Mouse (Mus musculus) kidney, adult 2 months (tissue): ENCODE measurements around the gene Wdr66. TPM values are rescaled to one million over a fixed set of nuclear protein-coding genes. Genes with fewer than 3 reads are reported as not detected.

ENCODE experiments used
- DNase-seq: peaks from one replicate; pipeline ENCODE4 v3.0.0; 2021
- H3K27ac ChIP-seq: fragments of 200-500 bp; 2 replicates; pipeline ENCODE4 v1.5.1; 2012; ENCODE audit warnings: low read depth, low read length, control low read depth, inconsistent platforms; ENCODE audit not compliant: insufficient read depth
- H3K27me3 ChIP-seq: fragments of 200-500 bp; replicated peaks from 2 replicates; pipeline ENCODE4 v1.6.1; 2012; ENCODE audit warnings: mild to moderate bottlenecking, moderate library complexity, low read length, inconsistent platforms; ENCODE audit not compliant: control insufficient read depth, insufficient read depth
- H3K36me3 ChIP-seq: fragments of 200-500 bp; 2 replicates; pipeline ENCODE4 v1.6.1; 2012; ENCODE audit warnings: mild to moderate bottlenecking, moderate library complexity, low read length, inconsistent platforms; ENCODE audit not compliant: control insufficient read depth, insufficient read depth
- H3K4me1 ChIP-seq: fragments of 200-500 bp; 2 replicates; pipeline ENCODE4 v1.6.1; 2011; ENCODE audit warnings: low read length; ENCODE audit not compliant: control insufficient read depth, insufficient read depth
- H3K4me3 ChIP-seq: fragments of 200-500 bp; 2 replicates; pipeline ENCODE4 v1.5.1; 2011; ENCODE audit warnings: mild to moderate bottlenecking, low read depth, low read length, control low read depth; ENCODE audit not compliant: insufficient read depth
- CTCF ChIP-seq: fragments of 200-500 bp; conservative IDR thresholded peaks from 2 replicates; pipeline ENCODE4 v1.5.1; 2011; ENCODE audit warnings: low read depth, mild to moderate bottlenecking, control low read depth, low read length, moderate library complexity, mixed read lengths; ENCODE audit not compliant: insufficient read depth, insufficient read length
- POLR2A ChIP-seq: fragments of 200-500 bp; IDR thresholded peaks from one replicate; pipeline ENCODE4 v1.6.1; 2011; ENCODE audit warnings: low read depth, low read length, control low read depth
- WGBS: fragments of 180-500 bp; shearing (Covaris S2); methylation state at CpG from one replicate; pipeline ENCODE4 v1.1.7; 2018; 5-methylcytosine and 5-hydroxymethylcytosine counted together
- polyA plus RNA-seq: library from polyadenylated mRNA; depleted of rRNA; stranded (reverse); fragments of >200 nt; gene quantifications from 2 replicates; pipeline ENCODE4 v1.2.3, GENCODE M21; 2012; rRNA removed

Wdr66 gene
- polyA plus RNA-seq, 1 experiment, result 2.9 TPM

GRCm38 (mm10) chr5:123362911-123363310 lies 111.0 kb downstream of the Wdr66 start:
- H3K4me3 ChIP-seq, result no peak overlapping the region
- WGBS, result 64% methylated on average over 4 of the region's 4 CpGs
- no peaks in the 10 kb centered on the region; the same call in 1 of the 2 replicates for H3K36me3 ChIP-seq
- DNase-seq, result peak; percentile 49
- no peak for TF ChIP-seq POLR2A
- no peak; the same call in 1 of the 2 replicates for TF ChIP-seq CTCF
- no peaks in the 10 kb centered on the region for H3K27me3 ChIP-seq
- 0 out of 2 replicates have a peak overlapping the region, but pooled peaks have one; percentile 76 for H3K27ac ChIP-seq
- H3K4me1 ChIP-seq, result peaks cover 47% of the 10 kb centered on the region

- peak; percentile 91 for DNase-seq
- WGBS, result 8% methylated on average over 11 of the region's 11 CpGs
Measured at GRCm38 (mm10) chr5:123364302-123364971, 112.5 kb downstream of the Wdr66 start.

GRCm38 (mm10) chr5:123368869-123369488 lies 117.1 kb downstream of the Wdr66 start:
- H3K27ac ChIP-seq, result no peak overlapping the region
- no peak overlapping the region for H3K4me3 ChIP-seq
- TF ChIP-seq CTCF (peak; percentile 96), POLR2A (no peak)
- WGBS, result 76% methylated on average over 13 of the region's 13 CpGs
- H3K4me1 ChIP-seq, result peaks cover 13% of the 10 kb centered on the region
- H3K36me3 ChIP-seq, result peaks cover 5% of the 10 kb centered on the region
- peak; percentile 51 for DNase-seq
- H3K27me3 ChIP-seq, result no peaks in the 10 kb centered on the region

More at GRCm38 (mm10) chr5:123364302-123364971, 112.5 kb downstream of the Wdr66 start:
- no peak for TF ChIP-seq CTCF
- no peak for TF ChIP-seq POLR2A
- Histone ChIP-seq H3K4me3 (no peak overlapping the region), H3K27ac (peak overlapping the region; percentile 76), H3K36me3 (peaks cover 3% of the 10 kb centered on the region; the same call in 1 of the 2 replicates), H3K27me3 (no peaks in the 10 kb centered on the region), H3K4me1 (peaks cover 34% of the 10 kb centered on the region)

GRCm38 (mm10) chr5:123370049-123370448 lies 118.1 kb downstream of the Wdr66 start:
- peaks cover 5% of the 10 kb centered on the region for H3K36me3 ChIP-seq
- H3K27me3 ChIP-seq, result no peaks in the 10 kb centered on the region
- H3K4me1 ChIP-seq, result peaks cover 5% of the 10 kb centered on the region; the same call in 1 of the 2 replicates
- DNase-seq, result peak; percentile 47
- H3K4me3 ChIP-seq, result no peak overlapping the region
- no peak overlapping the region for H3K27ac ChIP-seq
- TF ChIP-seq POLR2A, result no peak
- no peak for TF ChIP-seq CTCF
- 59% methylated on average over 5 of the region's 5 CpGs for WGBS

GRCm38 (mm10) chr5:123375262-123375661 lies 123.4 kb downstream of the Wdr66 start:
- Histone ChIP-seq H3K27ac (no peak overlapping the region), H3K27me3 (no peaks in the 10 kb centered on the region), H3K36me3 (peaks cover 3% of the 10 kb centered on the region), H3K4me1 (peaks cover 9% of the 10 kb centered on the region), H3K4me3 (no peak overlapping the region)
- TF ChIP-seq CTCF, result no peak
- TF ChIP-seq POLR2A, result no peak
- no peak for DNase-seq
- WGBS, result 85% methylated on average over 10 of the region's 10 CpGs

- Histone ChIP-seq H3K4me3 (no peak overlapping the region), H3K4me1 (peaks cover 9% of the 10 kb centered on the region), H3K27ac (no peak overlapping the region), H3K36me3 (peaks cover 3% of the 10 kb centered on the region), H3K27me3 (no peaks in the 10 kb centered on the region)
- WGBS, result 62% methylated on average over 6 of the region's 6 CpGs
- DNase-seq, result peak; percentile 42
- no peak for TF ChIP-seq POLR2A
Measured at GRCm38 (mm10) chr5:123375793-123376452, 124.0 kb downstream of the Wdr66 start.

GRCm38 (mm10) chr5:123376569-123376968 lies 124.7 kb downstream of the Wdr66 start:
- H3K4me1 ChIP-seq, result peaks cover 9% of the 10 kb centered on the region
- TF ChIP-seq CTCF (no peak), POLR2A (no peak)
- H3K4me3 ChIP-seq, result no peak overlapping the region
- WGBS, result 9% methylated on average over 10 of the region's 10 CpGs
- H3K36me3 ChIP-seq, result peaks cover 3% of the 10 kb centered on the region
- DNase-seq, result peak; percentile 94
- H3K27me3 ChIP-seq, result no peaks in the 10 kb centered on the region
- H3K27ac ChIP-seq, result no peak overlapping the region

Other genes starting within 250 kb of the Wdr66 start
- gene Orai1, start 237.0 kb upstream of the Wdr66 start, polyA plus RNA-seq, result 63.2 and 90.6 TPM in 2 replicates
- gene Morn3, start 205.1 kb upstream of the Wdr66 start, polyA plus RNA-seq, result 0.06 and 0.08 TPM in 2 replicates
- gene Tmem120b, start 183.7 kb upstream of the Wdr66 start, polyA plus RNA-seq, result 9.9 and 12.7 TPM in 2 replicates
- 12.1 and 13.4 TPM in 2 replicates for gene Rhof, start 119.4 kb upstream of the Wdr66 start, polyA plus RNA-seq
- 6.7 and 8.8 TPM in 2 replicates for gene Setd1b, start 109.9 kb upstream of the Wdr66 start, polyA plus RNA-seq
- 34.2 and 35.1 TPM in 2 replicates for gene Psmd9, start 82.7 kb upstream of the Wdr66 start, polyA plus RNA-seq
- gene Hpd, start 69.4 kb upstream of the Wdr66 start, polyA plus RNA-seq, result 418 and 439 TPM in 2 replicates
- 23.4 and 25.4 TPM in 2 replicates for gene Bcl7a, start 91.7 kb downstream of the Wdr66 start, polyA plus RNA-seq
- 20.4 TPM in 2 replicates for gene Mlxip, start 142.7 kb downstream of the Wdr66 start, polyA plus RNA-seq
- not detected in 2 replicates for gene Lrrc43, start 237.2 kb downstream of the Wdr66 start, polyA plus RNA-seq
- not detected in 2 replicates for gene Il31, start 237.4 kb downstream of the Wdr66 start, polyA plus RNA-seq